Mouse (Mus musculus): ENCODE measurements at regions not wholly inside any gene's neighbourhood (a gene's known extent, or its start where the extent isn't known, plus 50 kb on each side); places are given as distances from the start of the nearest gene placed in this dataset.

DNA sequence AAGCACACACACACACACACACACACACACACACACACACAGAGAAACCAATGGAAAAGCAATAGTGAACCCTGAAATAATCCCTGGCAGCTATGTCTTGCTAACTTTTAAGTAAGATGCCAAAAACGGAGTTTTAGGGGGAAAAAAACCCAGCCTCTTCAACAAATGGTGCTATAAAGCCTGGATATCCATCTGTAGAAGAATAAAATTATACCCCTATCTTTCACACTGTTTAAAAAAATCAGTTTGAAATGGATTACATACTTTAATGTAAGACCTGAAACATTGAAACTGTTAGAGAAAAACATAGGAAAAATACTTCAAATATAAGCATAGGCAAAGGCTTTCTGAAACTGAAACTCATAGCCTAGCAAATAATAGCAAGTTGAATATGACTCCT is 228.2 kb downstream of the Fam49a start:
- no peak overlapping the region for H3K9ac ChIP-seq (ENCODE audit: low read depth, low read length)
- no peak for ATAC-seq
- H3K4me1 ChIP-seq (ENCODE audit: control insufficient read depth, insufficient read depth, low read depth, low read length): no peaks in the 10 kb centered on the region
- H3K4me2 ChIP-seq (ENCODE audit: low read length): no peak overlapping the region
- H3K9me3 ChIP-seq (ENCODE audit: control insufficient read depth, low read length): no peaks in the 10 kb centered on the region
- H3K4me3 ChIP-seq (ENCODE audit: low read length): no peak overlapping the region
- H3K27me3 ChIP-seq (replicated peaks; ENCODE audit: control insufficient read depth, insufficient read depth, low read length): no peaks in the 10 kb centered on the region
- H3K36me3 ChIP-seq (ENCODE audit: control insufficient read depth, insufficient read depth, low read length): no peaks in the 10 kb centered on the region
- no peak overlapping the region for H3K27ac ChIP-seq (ENCODE audit: low read depth, low read length)
- 74% methylated on average over 1 of the region's 1 CpGs for WGBS

DNA sequence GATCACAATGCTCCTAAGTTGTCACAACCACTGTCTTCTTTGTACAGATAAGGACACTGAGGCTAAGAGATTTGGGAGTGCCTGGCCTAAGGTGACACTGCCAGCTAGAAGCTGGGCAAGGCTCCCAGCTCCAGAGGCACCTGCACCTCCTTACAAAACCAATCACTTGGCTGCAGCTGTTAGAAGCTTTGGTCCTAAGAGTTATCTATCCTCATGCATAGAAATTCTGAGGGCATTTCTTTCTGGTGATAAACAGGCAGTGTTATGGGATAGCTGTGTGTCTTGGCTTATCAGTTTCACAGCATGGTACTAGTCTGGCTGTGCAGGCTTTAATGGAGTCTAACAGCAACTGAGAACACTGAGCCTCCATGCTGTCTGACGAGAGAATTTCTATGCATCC is 226.2 kb downstream of the Fam49a start:
- no peak overlapping the region for H3K27ac ChIP-seq (ENCODE audit: low read depth, low read length)
- H3K9ac ChIP-seq (ENCODE audit: low read depth, low read length): no peak overlapping the region
- H3K4me3 ChIP-seq (ENCODE audit: low read length): no peak overlapping the region
- no peak overlapping the region for H3K4me2 ChIP-seq (ENCODE audit: low read length)
- WGBS: 72% methylated on average over 1 of the region's 1 CpGs
- ATAC-seq: no peak
- H3K4me1 ChIP-seq (ENCODE audit: control insufficient read depth, insufficient read depth, low read depth, low read length): no peaks in the 10 kb centered on the region
- H3K9me3 ChIP-seq (ENCODE audit: control insufficient read depth, low read length): no peaks in the 10 kb centered on the region
- no peaks in the 10 kb centered on the region for H3K36me3 ChIP-seq (ENCODE audit: control insufficient read depth, insufficient read depth, low read length)
- no peaks in the 10 kb centered on the region for H3K27me3 ChIP-seq (replicated peaks; ENCODE audit: control insufficient read depth, insufficient read depth, low read length)

DNA sequence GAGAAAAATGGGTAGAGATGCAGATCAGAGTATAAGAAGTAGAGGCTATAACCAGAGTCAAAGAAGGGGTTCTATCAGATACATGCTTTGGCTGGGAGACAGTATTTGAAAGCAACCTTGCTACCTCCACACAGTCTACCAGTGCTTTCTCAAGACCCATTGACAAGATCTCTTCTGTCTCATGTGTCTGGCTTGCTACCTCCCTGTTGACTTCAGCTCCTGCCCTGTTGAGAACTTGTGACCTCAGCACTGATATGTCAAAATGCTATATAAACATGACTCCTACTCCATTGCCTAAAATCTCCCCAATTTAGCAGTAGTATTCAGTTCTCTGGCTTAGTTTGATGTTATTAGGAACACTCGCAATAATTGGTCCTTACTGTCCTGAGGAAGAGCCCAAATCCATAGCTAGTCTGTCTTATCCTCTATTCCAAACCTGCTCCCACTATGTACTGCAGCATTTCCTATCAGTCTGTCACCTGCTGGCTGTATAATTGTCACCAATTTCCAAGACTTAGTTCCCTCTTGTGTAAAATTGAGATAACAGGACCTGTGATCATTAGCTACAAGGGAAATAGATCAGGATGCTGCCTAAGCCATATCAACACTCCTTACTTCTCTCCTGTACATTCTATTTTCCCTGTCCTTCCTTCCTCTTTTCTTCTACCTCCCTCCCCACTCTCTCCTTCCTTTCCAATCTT is 224.9 kb downstream of the Fam49a start:
- H3K27ac ChIP-seq (ENCODE audit: low read depth, low read length): no peak overlapping the region
- WGBS: 86% methylated on average over 1 of the region's 1 CpGs
- no peaks in the 10 kb centered on the region for H3K4me1 ChIP-seq (ENCODE audit: control insufficient read depth, insufficient read depth, low read depth, low read length)
- H3K4me3 ChIP-seq (ENCODE audit: low read length): no peak overlapping the region
- ATAC-seq: no peak
- no peaks in the 10 kb centered on the region for H3K27me3 ChIP-seq (replicated peaks; ENCODE audit: control insufficient read depth, insufficient read depth, low read length)
- no peaks in the 10 kb centered on the region for H3K36me3 ChIP-seq (ENCODE audit: control insufficient read depth, insufficient read depth, low read length)
- no peak overlapping the region for H3K9ac ChIP-seq (ENCODE audit: low read depth, low read length)
- H3K9me3 ChIP-seq (ENCODE audit: control insufficient read depth, low read length): no peaks in the 10 kb centered on the region
- H3K4me2 ChIP-seq (ENCODE audit: low read length): no peak overlapping the region

DNA sequence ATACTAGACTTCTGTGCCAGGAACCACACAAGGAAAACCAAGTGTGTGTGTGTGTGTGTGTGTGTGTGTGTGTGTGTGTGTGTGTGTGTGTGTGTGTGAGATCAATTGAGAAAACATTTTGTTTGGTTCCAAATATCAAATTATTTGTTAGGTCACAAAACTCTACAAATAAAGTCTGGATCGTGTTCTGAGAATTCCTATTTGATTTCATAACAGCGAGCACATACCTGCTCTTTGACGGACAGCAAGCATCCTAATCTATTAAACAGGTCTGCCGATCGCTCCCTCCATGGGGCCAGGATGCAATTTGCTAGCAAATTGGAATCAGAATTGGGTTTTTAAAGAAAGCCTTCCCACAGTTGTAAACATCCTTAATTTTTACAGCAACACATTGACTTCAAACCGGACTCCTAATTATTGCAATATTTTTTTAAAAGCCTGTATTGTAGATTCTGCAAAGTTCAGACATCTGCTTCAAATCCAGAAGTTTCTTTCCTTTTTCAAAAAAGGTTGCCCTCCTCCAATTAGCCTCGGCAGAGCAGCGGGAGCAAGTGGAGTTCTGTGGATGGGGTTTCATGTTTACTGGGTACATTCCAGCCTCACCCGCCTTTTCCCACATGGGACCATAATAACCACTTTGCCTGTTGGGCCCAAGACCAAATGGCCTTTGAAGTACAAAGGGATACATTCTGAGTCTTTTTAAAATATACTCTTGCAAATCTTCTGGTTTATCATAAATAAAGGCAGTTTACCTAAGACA is 223.2 kb downstream of the Fam49a start:
- H3K4me1 ChIP-seq (ENCODE audit: control insufficient read depth, insufficient read depth, low read depth, low read length): no peaks in the 10 kb centered on the region
- no peak overlapping the region for H3K4me2 ChIP-seq (ENCODE audit: low read length)
- H3K27me3 ChIP-seq (replicated peaks; ENCODE audit: control insufficient read depth, insufficient read depth, low read length): no peaks in the 10 kb centered on the region
- H3K9me3 ChIP-seq (ENCODE audit: control insufficient read depth, low read length): no peaks in the 10 kb centered on the region
- no peaks in the 10 kb centered on the region for H3K36me3 ChIP-seq (ENCODE audit: control insufficient read depth, insufficient read depth, low read length)
- no peak overlapping the region for H3K9ac ChIP-seq (ENCODE audit: low read depth, low read length)
- H3K27ac ChIP-seq (ENCODE audit: low read depth, low read length): no peak overlapping the region
- 84% methylated on average over 9 of the region's 9 CpGs for WGBS
- no peak for ATAC-seq
- no peak overlapping the region for H3K4me3 ChIP-seq (ENCODE audit: low read length)

DNA sequence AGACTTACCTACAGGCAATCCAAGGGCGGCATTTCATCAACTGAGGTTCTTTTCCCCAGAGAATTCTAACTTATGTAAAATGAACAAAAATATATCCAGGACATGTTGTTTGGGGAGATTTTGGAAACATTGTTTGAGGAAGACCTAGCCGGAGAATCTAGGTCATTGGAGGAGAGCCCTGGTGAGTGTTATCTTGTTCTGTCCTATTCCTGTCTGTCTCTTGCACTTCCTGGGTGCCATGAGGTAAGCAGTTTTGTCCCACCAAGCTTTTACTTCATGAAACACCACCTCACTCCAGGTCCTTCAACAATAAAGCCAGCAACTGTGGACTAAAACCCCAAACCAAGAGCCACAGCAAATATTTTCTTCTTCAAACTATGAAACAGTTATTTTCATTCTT is 218.5 kb downstream of the Fam49a start:
- Histone ChIP-seq H3K36me3 (ENCODE audit: control insufficient read depth, insufficient read depth, low read length) (no peaks in the 10 kb centered on the region), H3K4me1 (ENCODE audit: control insufficient read depth, insufficient read depth, low read depth, low read length) (no peaks in the 10 kb centered on the region), H3K4me3 (ENCODE audit: low read length) (no peak overlapping the region), H3K27ac (ENCODE audit: low read depth, low read length) (no peak overlapping the region), H3K9ac (ENCODE audit: low read depth, low read length) (no peak overlapping the region), H3K27me3 (replicated peaks; ENCODE audit: control insufficient read depth, insufficient read depth, low read length) (no peaks in the 10 kb centered on the region), H3K4me2 (ENCODE audit: low read length) (no peak overlapping the region), H3K9me3 (ENCODE audit: control insufficient read depth, low read length) (no peaks in the 10 kb centered on the region)
- ATAC-seq: no peak
- 94% methylated on average over 2 of the region's 2 CpGs for WGBS

DNA sequence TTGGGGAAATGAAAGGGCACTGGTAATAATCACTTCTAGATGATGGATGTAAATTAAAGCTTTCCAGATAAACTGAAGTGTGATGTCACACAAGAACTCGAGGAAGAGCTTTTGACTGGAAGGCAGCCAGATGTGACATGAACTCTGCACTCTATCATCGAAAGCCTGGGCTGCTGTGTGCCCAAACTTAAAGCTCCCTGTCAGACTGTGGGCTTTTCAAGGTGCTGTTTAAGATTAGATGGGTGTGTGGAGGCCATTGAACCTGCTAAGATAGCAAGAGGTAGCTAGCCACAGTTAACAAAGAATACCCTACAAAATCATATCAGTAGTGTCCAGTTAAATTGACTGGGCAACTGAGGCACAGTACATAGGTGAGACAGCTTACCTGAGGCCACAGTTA is 190.1 kb downstream of the Fam49a start:
- WGBS: 67% methylated on average over 2 of the region's 2 CpGs
- Histone ChIP-seq H3K36me3 (ENCODE audit: control insufficient read depth, insufficient read depth, low read length) (no peaks in the 10 kb centered on the region), H3K9me3 (ENCODE audit: control insufficient read depth, low read length) (no peaks in the 10 kb centered on the region), H3K27me3 (replicated peaks; ENCODE audit: control insufficient read depth, insufficient read depth, low read length) (no peaks in the 10 kb centered on the region), H3K4me2 (ENCODE audit: low read length) (no peak overlapping the region), H3K4me1 (ENCODE audit: control insufficient read depth, insufficient read depth, low read depth, low read length) (no peaks in the 10 kb centered on the region), H3K4me3 (ENCODE audit: low read length) (no peak overlapping the region), H3K9ac (ENCODE audit: low read depth, low read length) (no peak overlapping the region), H3K27ac (ENCODE audit: low read depth, low read length) (no peak overlapping the region)
- no peak for ATAC-seq

DNA sequence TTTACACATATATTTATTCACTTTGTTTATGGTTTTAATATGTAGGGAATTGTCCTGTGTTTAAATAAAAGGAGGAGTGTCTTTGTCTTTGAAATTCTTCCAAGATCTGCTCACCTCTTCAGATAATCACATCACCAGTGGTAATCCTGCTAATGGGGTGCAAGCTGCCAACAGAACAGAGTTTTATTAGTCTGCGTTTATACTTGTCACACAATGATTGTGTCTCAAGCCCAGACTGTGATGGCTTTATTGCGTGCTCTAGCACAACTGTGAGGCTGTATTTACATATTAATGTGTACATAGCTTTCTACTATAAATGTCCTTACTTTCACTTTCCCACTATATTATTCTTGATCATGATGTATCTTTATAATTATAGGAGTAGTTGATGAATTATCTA is 184.8 kb downstream of the Fam49a start:
- Histone ChIP-seq H3K4me3 (ENCODE audit: low read length) (no peak overlapping the region), H3K36me3 (ENCODE audit: control insufficient read depth, insufficient read depth, low read length) (no peaks in the 10 kb centered on the region), H3K27ac (ENCODE audit: low read depth, low read length) (no peak overlapping the region), H3K4me2 (ENCODE audit: low read length) (no peak overlapping the region), H3K4me1 (ENCODE audit: control insufficient read depth, insufficient read depth, low read depth, low read length) (no peaks in the 10 kb centered on the region), H3K27me3 (replicated peaks; ENCODE audit: control insufficient read depth, insufficient read depth, low read length) (no peaks in the 10 kb centered on the region), H3K9me3 (ENCODE audit: control insufficient read depth, low read length) (no peaks in the 10 kb centered on the region), H3K9ac (ENCODE audit: low read depth, low read length) (no peak overlapping the region)
- WGBS: 39% methylated on average over 2 of the region's 2 CpGs
- ATAC-seq: no peak

DNA sequence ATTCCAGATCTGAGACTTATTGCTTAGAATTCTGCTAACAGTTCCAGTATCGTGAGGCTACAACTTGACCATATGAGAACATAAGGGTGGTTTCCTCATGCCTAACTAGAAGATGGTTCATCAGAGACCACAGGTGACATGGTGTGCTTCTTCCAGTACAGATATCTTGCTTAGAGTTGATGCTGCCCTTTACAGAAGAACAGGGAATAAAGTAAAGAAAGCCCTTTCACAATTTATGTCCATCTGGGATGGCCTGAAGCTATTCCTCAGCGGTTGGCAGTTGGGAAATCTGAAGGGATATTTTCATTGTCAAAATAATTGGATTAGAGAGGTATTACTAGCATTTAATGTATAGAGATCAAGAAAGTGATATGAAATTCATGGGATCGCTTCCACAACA is 184.3 kb downstream of the Fam49a start:
- no peaks in the 10 kb centered on the region for H3K36me3 ChIP-seq (ENCODE audit: control insufficient read depth, insufficient read depth, low read length)
- H3K27ac ChIP-seq (ENCODE audit: low read depth, low read length): no peak overlapping the region
- WGBS: 84% methylated on average over 3 of the region's 3 CpGs
- H3K4me2 ChIP-seq (ENCODE audit: low read length): no peak overlapping the region
- no peak overlapping the region for H3K9ac ChIP-seq (ENCODE audit: low read depth, low read length)
- no peak overlapping the region for H3K4me3 ChIP-seq (ENCODE audit: low read length)
- no peaks in the 10 kb centered on the region for H3K27me3 ChIP-seq (replicated peaks; ENCODE audit: control insufficient read depth, insufficient read depth, low read length)
- H3K9me3 ChIP-seq (ENCODE audit: control insufficient read depth, low read length): no peaks in the 10 kb centered on the region
- H3K4me1 ChIP-seq (ENCODE audit: control insufficient read depth, insufficient read depth, low read depth, low read length): no peaks in the 10 kb centered on the region
- ATAC-seq: no peak

DNA sequence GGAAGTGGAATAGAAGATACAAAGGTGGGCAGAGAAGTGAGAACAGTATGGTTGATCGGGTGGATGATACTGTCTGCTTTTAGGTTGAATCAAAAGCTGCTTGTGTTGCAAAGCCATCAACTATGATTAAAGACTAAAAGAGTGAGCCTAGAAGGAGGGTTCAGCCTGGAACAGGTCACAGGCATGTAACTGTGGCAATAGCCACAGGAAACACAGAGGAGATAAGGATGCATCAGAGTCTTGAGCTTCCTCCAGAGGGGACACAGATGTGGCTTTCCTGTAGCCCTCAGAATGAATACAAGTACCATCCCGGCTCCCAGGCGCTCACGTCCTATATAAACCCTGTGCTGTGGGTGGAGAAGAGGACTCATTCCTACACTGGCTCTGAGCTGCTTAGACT is 180.9 kb downstream of the Fam49a start:
- Histone ChIP-seq H3K27ac (ENCODE audit: low read depth, low read length) (no peak overlapping the region), H3K4me2 (ENCODE audit: low read length) (no peak overlapping the region), H3K9ac (ENCODE audit: low read depth, low read length) (no peak overlapping the region), H3K4me1 (ENCODE audit: control insufficient read depth, insufficient read depth, low read depth, low read length) (no peaks in the 10 kb centered on the region), H3K4me3 (ENCODE audit: low read length) (no peak overlapping the region), H3K9me3 (ENCODE audit: control insufficient read depth, low read length) (no peaks in the 10 kb centered on the region), H3K36me3 (ENCODE audit: control insufficient read depth, insufficient read depth, low read length) (no peaks in the 10 kb centered on the region), H3K27me3 (replicated peaks; ENCODE audit: control insufficient read depth, insufficient read depth, low read length) (no peaks in the 10 kb centered on the region)
- ATAC-seq: no peak
- whole genome bisulfite sequencing: 92% methylated on average over 4 of the region's 4 CpGs
